Mouse (Mus musculus) heart, postnatal 0 days (tissue): Measurements from ENCODE around the gene Sult1a1.

ENCODE experiments used
- CTCF ChIP-seq: IDR thresholded peaks from 2 replicates; pipeline ENCODE4 v1.5.1; 2016; ENCODE audit warnings: antibody characterized with exemption, control low read depth, low read depth
- EP300 ChIP-seq: IDR thresholded peaks from 2 replicates; pipeline ENCODE4 v1.6.1; 2016; ENCODE audit warnings: antibody characterized with exemption, low read depth

DNA sequence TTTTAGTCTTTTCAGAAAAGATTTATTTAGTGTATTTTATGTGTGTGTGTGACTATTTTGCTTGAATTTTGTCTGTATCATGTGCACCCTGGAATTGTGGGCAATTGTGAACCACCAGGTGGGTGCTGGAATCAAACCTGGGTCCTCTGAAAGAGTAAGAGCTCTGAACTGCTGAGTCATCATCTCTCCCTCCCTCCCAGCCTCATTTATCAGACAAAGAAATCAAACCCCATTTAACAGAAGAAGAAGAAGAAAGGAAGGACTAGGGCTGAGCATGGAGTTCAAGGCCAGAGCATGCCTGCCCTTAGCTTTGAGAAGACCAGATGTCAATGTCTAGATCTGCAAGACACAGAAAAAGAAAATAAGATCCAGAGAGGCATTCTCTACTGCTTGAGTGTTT is 40.9 kb downstream of the Sult1a1 start:
- TF ChIP-seq CTCF (no peak), EP300 (no peak)
